Mouse (Mus musculus): ENCODE data around the gene Liph. TPM values are rescaled to one million over a fixed set of nuclear protein-coding genes. Genes with fewer than 3 reads are reported as not detected.
"Not testable (repeated sequence)": the region's sequence is repeated elsewhere in the genome, so short reads cannot be mapped to it uniquely, and the experiment has no call there.

The Liph gene
- polyA plus RNA-seq, 1 experiment from 2014 or later: 30.4 TPM

DNA sequence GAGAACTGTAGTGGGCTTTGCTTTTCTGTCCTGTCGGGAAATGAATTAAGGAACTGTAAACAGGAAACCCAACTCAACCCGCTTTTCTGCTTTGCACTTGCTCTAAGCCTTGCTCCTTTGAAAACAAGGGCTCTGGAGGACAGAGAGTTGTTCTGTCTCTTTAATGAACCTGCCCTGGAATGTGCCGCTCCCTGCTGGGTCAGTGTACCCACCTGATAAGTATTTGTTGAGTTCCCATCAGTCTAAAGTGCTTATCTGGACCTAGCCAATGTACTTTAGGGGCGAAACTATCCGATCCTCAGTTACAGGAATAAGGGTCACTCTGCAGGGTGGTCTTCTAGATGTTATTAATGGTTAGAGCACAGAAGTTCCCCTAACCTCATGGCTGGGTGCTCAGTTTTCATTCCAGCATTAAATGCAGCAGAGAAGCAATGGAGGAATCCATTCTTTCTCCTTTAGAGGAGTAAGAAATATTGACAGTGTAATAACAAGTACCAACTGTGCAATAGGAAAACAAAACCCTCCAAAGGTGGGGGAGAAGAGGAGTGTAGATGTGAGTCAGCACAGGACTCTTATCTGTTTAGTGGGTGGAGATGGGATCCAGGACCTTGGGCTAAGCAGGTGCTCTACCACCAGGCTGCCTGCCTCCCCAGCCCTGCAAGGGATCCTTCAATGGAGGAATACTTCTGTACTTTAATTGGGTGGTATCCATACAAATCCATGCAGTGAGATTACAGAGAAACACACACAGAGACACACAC lies 1.6 kb upstream of the Liph start:
- H3K4me3 ChIP-seq (ENCODE audit: low read depth, low read length): no peak overlapping the region
- peak overlapping the region; percentile 92 for H3K27ac ChIP-seq (ENCODE audit: low read length)
- no peak overlapping the region for H3K9ac ChIP-seq (replicated peaks; ENCODE audit: low read depth)
- H3K4me1 ChIP-seq (ENCODE audit: insufficient read depth, low read depth, low read length): no peaks in the 10 kb centered on the region
- no peaks in the 10 kb centered on the region for H3K27me3 ChIP-seq (replicated peaks; ENCODE audit: insufficient read depth, low read length)
- DNase-seq (ENCODE audit: low spot score) (peak; percentile 91), ATAC-seq (peak; percentile 87)
- no peaks in the 10 kb centered on the region for H3K9me3 ChIP-seq (ENCODE audit: low read length)
- peak overlapping the region; percentile 23 for H3K4me2 ChIP-seq (replicated peaks; ENCODE audit: low read depth, low read length)
- no peak for TF ChIP-seq CTCF (IDR thresholded peaks at IDR 0.05)
- peak; percentile 94 for TF ChIP-seq EP300 (IDR thresholded peaks at IDR 0.05)
- WGBS: 20% methylated on average over 5 of the region's 5 CpGs
- no peaks in the 10 kb centered on the region for H3K36me3 ChIP-seq (ENCODE audit: insufficient read depth, low read length)

- H3K27ac ChIP-seq (ENCODE audit: low read length): peak overlapping the region; percentile 92
- H3K36me3 ChIP-seq (ENCODE audit: insufficient read depth, low read length): no peaks in the 10 kb centered on the region
- TF ChIP-seq CTCF (IDR thresholded peaks at IDR 0.05) (no peak), EP300 (IDR thresholded peaks at IDR 0.05) (peak; percentile 96)
- H3K9me3 ChIP-seq (ENCODE audit: low read length): no peaks in the 10 kb centered on the region
- no peaks in the 10 kb centered on the region for H3K4me1 ChIP-seq (ENCODE audit: insufficient read depth, low read depth, low read length)
- 21% methylated on average over 4 of the region's 4 CpGs for WGBS
- peak; percentile 70 for ATAC-seq
- peak; percentile 92 for DNase-seq (ENCODE audit: low spot score)
- peak overlapping the region; percentile 23 for H3K4me2 ChIP-seq (replicated peaks; ENCODE audit: low read depth, low read length)
- H3K27me3 ChIP-seq (replicated peaks; ENCODE audit: insufficient read depth, low read length): no peaks in the 10 kb centered on the region
- H3K9ac ChIP-seq (replicated peaks; ENCODE audit: low read depth): no peak overlapping the region
- no peak overlapping the region for H3K4me3 ChIP-seq (ENCODE audit: low read depth, low read length)
Observed at GRCm38 (mm10) chr16:21996402-21996801, 939 bp upstream of the Liph start.

DNA sequence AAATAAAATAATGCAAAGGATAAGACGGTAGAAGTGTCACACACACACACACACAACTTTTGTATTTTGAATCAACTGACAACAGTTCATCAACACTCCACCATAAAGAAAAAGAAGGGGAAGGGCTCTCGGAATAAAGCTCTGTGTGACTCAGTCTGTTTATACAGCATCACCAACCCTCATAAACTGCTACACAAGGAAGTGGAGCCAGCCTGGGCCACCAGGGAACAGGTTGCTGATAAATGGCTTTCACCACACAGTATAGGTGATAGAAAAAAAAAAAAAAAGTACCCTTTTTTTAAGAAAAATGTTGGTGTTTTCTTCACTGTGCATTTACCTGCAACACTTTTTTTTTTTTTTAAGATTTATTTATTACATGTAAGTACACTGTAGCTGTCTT lies 3.7 kb downstream of the Liph start:
- no peaks in the 10 kb centered on the region for H3K27me3 ChIP-seq (replicated peaks; ENCODE audit: insufficient read depth, low read length)
- WGBS: 66% methylated on average over 2 of the region's 2 CpGs
- H3K4me2 ChIP-seq (replicated peaks; ENCODE audit: low read depth, low read length): no peak overlapping the region
- DNase-seq (ENCODE audit: low spot score) (no peak), ATAC-seq (no peak)
- H3K27ac ChIP-seq (ENCODE audit: low read length): no peak overlapping the region
- no peak overlapping the region for H3K4me3 ChIP-seq (ENCODE audit: low read depth, low read length)
- H3K36me3 ChIP-seq (ENCODE audit: insufficient read depth, low read length): no peaks in the 10 kb centered on the region
- no peaks in the 10 kb centered on the region for H3K4me1 ChIP-seq (ENCODE audit: insufficient read depth, low read depth, low read length)
- TF ChIP-seq EP300 (IDR thresholded peaks at IDR 0.05) (no peak), CTCF (IDR thresholded peaks at IDR 0.05) (no peak)
- no peaks in the 10 kb centered on the region for H3K9me3 ChIP-seq (ENCODE audit: low read length)
- no peak overlapping the region for H3K9ac ChIP-seq (replicated peaks; ENCODE audit: low read depth)

GRCm38 (mm10) chr16:21990893-21991292 lies 4.6 kb downstream of the Liph start:
- H3K36me3 ChIP-seq (ENCODE audit: insufficient read depth, low read length); H3K4me3 ChIP-seq (ENCODE audit: low read depth, low read length); H3K4me1 ChIP-seq (ENCODE audit: insufficient read depth, low read depth, low read length); H3K27ac ChIP-seq (ENCODE audit: low read length); H3K4me2 ChIP-seq (replicated peaks; ENCODE audit: low read depth, low read length); H3K9me3 ChIP-seq (ENCODE audit: low read length); H3K27me3 ChIP-seq (replicated peaks; ENCODE audit: insufficient read depth, low read length); H3K9ac ChIP-seq (replicated peaks; ENCODE audit: low read depth): not testable (repeated sequence)
- peak; percentile 58 for ATAC-seq
- peak; percentile 20; the same call in 1 of the 2 replicates for TF ChIP-seq EP300 (IDR thresholded peaks at IDR 0.05)
- DNase-seq (ENCODE audit: low spot score): peak; percentile 48

- no peak overlapping the region for H3K4me3 ChIP-seq (ENCODE audit: low read depth, low read length)
- no peak overlapping the region for H3K27ac ChIP-seq (ENCODE audit: low read length)
- no peak overlapping the region for H3K4me2 ChIP-seq (replicated peaks; ENCODE audit: low read depth, low read length)
- H3K27me3 ChIP-seq (replicated peaks; ENCODE audit: insufficient read depth, low read length): no peaks in the 10 kb centered on the region
- DNase-seq (ENCODE audit: low spot score) (no peak), ATAC-seq (no peak)
- H3K36me3 ChIP-seq (ENCODE audit: insufficient read depth, low read length): no peaks in the 10 kb centered on the region
- 55% methylated on average over 5 of the region's 5 CpGs for WGBS
- no peak for TF ChIP-seq CTCF (IDR thresholded peaks at IDR 0.05)
- no peak for TF ChIP-seq EP300 (IDR thresholded peaks at IDR 0.05)
- no peaks in the 10 kb centered on the region for H3K4me1 ChIP-seq (ENCODE audit: insufficient read depth, low read depth, low read length)
- H3K9me3 ChIP-seq (ENCODE audit: low read length): no peaks in the 10 kb centered on the region
- H3K9ac ChIP-seq (replicated peaks; ENCODE audit: low read depth): no peak overlapping the region
Observed at GRCm38 (mm10) chr16:21987956-21988355, 7.5 kb downstream of the Liph start.

DNA sequence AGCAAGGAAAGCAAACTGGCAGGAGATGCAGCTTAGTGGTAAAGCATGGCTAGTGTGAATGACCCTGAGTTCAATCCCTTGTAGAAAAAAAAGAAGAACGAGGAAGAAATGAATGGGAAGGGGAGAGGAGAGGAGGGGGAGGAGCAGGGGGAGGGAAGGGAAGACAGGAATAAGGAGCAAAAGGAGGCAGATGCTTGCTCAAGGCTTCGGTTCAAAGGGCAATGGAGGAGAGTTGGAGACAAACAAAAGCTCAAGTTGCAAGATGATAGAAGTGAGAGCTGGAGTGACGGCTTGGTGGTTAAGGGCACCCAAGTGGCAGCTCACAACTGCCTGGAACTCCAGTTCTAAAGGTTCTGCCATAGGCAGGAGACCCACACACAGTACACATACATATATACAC lies 9.3 kb downstream of the Liph start:
- H3K36me3 ChIP-seq (ENCODE audit: insufficient read depth, low read length): no peaks in the 10 kb centered on the region
- 16% methylated on average over 3 of the region's 3 CpGs for WGBS
- H3K9ac ChIP-seq (replicated peaks; ENCODE audit: low read depth): no peak overlapping the region
- no peak overlapping the region for H3K4me3 ChIP-seq (ENCODE audit: low read depth, low read length)
- H3K9me3 ChIP-seq (ENCODE audit: low read length): no peaks in the 10 kb centered on the region
- H3K4me1 ChIP-seq (ENCODE audit: insufficient read depth, low read depth, low read length): no peaks in the 10 kb centered on the region
- no peak overlapping the region for H3K4me2 ChIP-seq (replicated peaks; ENCODE audit: low read depth, low read length)
- ATAC-seq (no peak), DNase-seq (ENCODE audit: low spot score) (no peak)
- H3K27me3 ChIP-seq (replicated peaks; ENCODE audit: insufficient read depth, low read length): no peaks in the 10 kb centered on the region
- no peak overlapping the region for H3K27ac ChIP-seq (ENCODE audit: low read length)
- TF ChIP-seq EP300 (IDR thresholded peaks at IDR 0.05) (no peak), CTCF (IDR thresholded peaks at IDR 0.05) (no peak)

Data from lung, postnatal 0 days (tissue).